Mouse (Mus musculus): ENCODE data around the gene Nrxn2. TPM values are rescaled to one million over a fixed set of nuclear protein-coding genes. Genes with fewer than 3 reads are reported as not detected.

Gene Nrxn2
- total RNA-seq, 1 experiment, result 9.5 TPM

DNA sequence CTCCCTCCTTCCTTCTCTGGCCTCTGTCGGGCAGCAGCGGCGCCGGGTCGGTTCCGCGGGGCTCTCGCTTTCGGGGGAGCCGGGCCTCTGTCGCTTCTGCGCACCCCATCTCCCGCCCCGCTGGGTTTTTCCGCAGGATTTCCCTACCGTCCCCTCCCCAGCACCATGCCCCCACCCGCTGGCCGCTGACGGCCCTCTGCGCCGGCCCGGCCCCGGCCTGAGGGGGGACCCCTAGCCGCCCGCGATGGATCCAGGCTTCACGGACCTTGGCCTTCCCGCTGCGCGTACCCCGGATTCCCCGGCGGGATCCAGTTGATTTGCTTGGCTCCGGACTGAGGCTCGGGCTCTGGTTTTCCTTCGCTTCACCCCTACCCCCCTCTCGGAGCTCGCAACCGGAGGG lies 79.3 kb downstream of the Nrxn2 start:
- TF ChIP-seq ZNF384 (IDR thresholded peaks at IDR 0.05; ENCODE audit: low read depth, low read length), result no peak

DNA sequence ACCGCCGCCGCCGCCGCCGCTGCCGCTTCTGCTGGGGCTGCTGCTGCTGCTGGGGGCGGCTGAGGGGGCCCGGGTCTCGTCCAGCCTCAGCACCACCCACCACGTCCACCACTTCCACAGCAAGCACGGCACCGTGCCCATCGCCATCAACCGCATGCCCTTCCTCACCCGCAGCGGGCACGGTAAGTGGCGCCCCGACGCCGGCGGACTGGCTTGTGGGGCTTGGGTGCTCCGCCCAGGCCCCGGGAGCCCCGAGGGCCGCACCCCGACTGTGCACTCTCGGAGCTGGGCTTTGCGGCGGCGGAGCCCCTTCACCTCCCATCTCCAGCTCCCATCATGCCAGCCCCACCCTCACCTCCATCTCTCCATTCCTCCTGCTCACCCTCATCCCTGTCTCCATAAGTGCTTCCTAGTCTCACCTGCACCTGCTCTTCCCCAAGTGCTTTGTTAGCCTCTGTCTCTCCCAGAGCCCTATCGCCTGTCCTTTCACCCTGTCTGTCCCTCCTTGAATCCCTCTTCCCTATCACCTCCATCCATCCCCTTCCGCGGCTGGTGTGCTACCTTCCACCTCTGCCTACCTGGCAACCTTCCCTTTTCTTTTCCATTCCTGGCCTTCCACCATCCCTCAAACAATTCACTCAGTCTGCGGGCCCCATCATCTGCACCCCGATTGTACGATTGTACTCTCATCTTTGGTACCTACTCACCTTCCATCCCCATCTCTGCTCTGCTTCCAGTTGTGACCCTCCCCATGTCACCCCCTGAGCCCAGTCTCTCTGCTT lies 80.0 kb downstream of the Nrxn2 start:
- no peak for DNase-seq (ENCODE audit: low read depth, low spot score)
- no peaks in the 10 kb centered on the region for H3K36me3 ChIP-seq (ENCODE audit: control insufficient read depth, insufficient read depth, low read length, poor library complexity, severe bottlenecking)
- peak overlapping the region; percentile 40 to 79 for H3K4me3 ChIP-seq (ENCODE audit: insufficient read depth in 1 of 2, low read depth in 1 of 2, low read length in 2 of 2, poor library complexity in 1 of 2, severe bottlenecking in 1 of 2)
- H3K9ac ChIP-seq (ENCODE audit: insufficient read depth, low read depth, low read length, poor library complexity, severe bottlenecking), result peak overlapping the region; percentile 61
- no peaks in the 10 kb centered on the region for H3K9me3 ChIP-seq (ENCODE audit: control insufficient read depth, insufficient read depth, low read depth, low read length)
- in situ Hi-C loops (cut with MboI; ENCODE audit: low sequenced_read_pairs in 2 of 2, unreplicated experiment in 2 of 2), result loop anchor here in 1 of 2 experiments (10.0 kb wide), 1 partner anchor 76 kb away; no protein-coding TSS in a partner anchor
- peaks cover 0 to 9% of the 10 kb centered on the region in 2 experiments; a peak in 1 of 4 replicates for H3K4me1 ChIP-seq (ENCODE audit: control insufficient read depth in 2 of 2, insufficient read depth in 2 of 2, low read length in 2 of 2, poor library complexity in 1 of 2)
- H3K27ac ChIP-seq (ENCODE audit: insufficient read depth, low read depth, low read length, poor library complexity, severe bottlenecking), result no peak overlapping the region
- no peak for TF ChIP-seq MAFK (IDR thresholded peaks at IDR 0.05; ENCODE audit: insufficient read depth, low read depth, low read length)
- TF ChIP-seq CHD2 (IDR thresholded peaks at IDR 0.05; ENCODE audit: low read depth, low read length), result no peak
- no peak for TF ChIP-seq ZNF384 (IDR thresholded peaks at IDR 0.05; ENCODE audit: low read depth, low read length)
- no peak for TF ChIP-seq HCFC1 (IDR thresholded peaks at IDR 0.05; ENCODE audit: borderline replicate concordance, insufficient read depth, low read length)
- no peak for TF ChIP-seq ZC3H11A (IDR thresholded peaks at IDR 0.05; ENCODE audit: borderline replicate concordance, low read depth, low read length)

More for the DNA sequence above, 79.3 kb downstream of the Nrxn2 start:
- peak overlapping the region; percentile 61 for H3K9ac ChIP-seq (ENCODE audit: insufficient read depth, low read depth, low read length, poor library complexity, severe bottlenecking)
- DNase-seq (ENCODE audit: low read depth, low spot score), result no peak
- in situ Hi-C loops (cut with MboI; ENCODE audit: low sequenced_read_pairs in 2 of 2, unreplicated experiment in 2 of 2), result loop anchor here in 1 of 2 experiments (10.0 kb wide), 1 partner anchor 77 kb away; no protein-coding TSS in a partner anchor
- H3K27ac ChIP-seq (ENCODE audit: insufficient read depth, low read depth, low read length, poor library complexity, severe bottlenecking), result no peak overlapping the region
- peak overlapping the region; percentile 72 to 79 for H3K4me3 ChIP-seq (ENCODE audit: insufficient read depth in 1 of 2, low read depth in 1 of 2, low read length in 2 of 2, poor library complexity in 1 of 2, severe bottlenecking in 1 of 2)
- H3K4me1 ChIP-seq (ENCODE audit: control insufficient read depth in 2 of 2, insufficient read depth in 2 of 2, low read length in 2 of 2, poor library complexity in 1 of 2), result peaks cover 0 to 9% of the 10 kb centered on the region in 2 experiments; a peak in 1 of 4 replicates
- no peaks in the 10 kb centered on the region for H3K36me3 ChIP-seq (ENCODE audit: control insufficient read depth, insufficient read depth, low read length, poor library complexity, severe bottlenecking)
- no peaks in the 10 kb centered on the region for H3K9me3 ChIP-seq (ENCODE audit: control insufficient read depth, insufficient read depth, low read depth, low read length)

DNA sequence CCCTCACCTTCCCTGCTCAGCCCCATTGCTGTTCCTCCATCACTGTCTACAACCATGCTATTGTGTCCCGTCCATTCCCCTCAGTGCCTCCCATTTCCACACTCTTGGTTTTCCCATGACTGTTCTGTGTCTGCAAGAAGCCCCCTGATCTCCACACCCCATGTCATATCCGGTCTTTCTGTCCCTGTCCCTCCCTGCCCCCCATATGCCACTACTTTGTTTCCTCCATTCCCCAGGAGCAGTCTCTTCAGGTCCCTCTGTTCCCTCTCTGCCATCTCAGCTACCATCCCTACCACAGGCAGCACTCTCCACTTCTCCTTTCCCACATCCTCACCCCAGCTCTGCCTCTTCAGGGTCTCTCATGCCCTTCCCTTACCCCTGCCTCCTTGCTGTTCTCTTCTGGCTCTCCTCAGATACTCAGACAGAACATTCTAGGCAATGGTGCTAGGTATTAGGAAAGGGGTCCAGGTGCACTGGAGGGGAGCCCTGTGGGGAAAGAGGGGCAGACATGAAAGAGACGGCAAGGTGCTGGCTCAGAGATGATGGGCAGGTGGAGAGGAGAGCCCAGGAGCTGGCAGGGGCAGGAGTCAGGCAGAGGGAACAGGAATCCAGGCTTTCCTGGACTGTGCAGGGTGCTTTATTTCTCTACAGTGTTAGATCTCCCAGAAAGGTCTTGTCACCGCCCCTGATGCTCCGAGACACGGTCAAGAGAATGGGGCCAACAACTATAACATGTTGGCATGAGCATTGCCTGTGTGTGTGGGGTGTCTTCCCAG lies 81.5 kb downstream of the Nrxn2 start:
- in situ Hi-C loops (cut with MboI; ENCODE audit: low sequenced_read_pairs in 2 of 2, unreplicated experiment in 2 of 2), result loop anchor here in 1 of 2 experiments (10.0 kb wide), 1 partner anchor 75 kb away; no protein-coding TSS in a partner anchor
- no peak overlapping the region for H3K9ac ChIP-seq (ENCODE audit: insufficient read depth, low read depth, low read length, poor library complexity, severe bottlenecking)
- TF ChIP-seq ZC3H11A (IDR thresholded peaks at IDR 0.05; ENCODE audit: borderline replicate concordance, low read depth, low read length) (no peak), MAFK (IDR thresholded peaks at IDR 0.05; ENCODE audit: insufficient read depth, low read depth, low read length) (no peak), HCFC1 (IDR thresholded peaks at IDR 0.05; ENCODE audit: borderline replicate concordance, insufficient read depth, low read length) (no peak), ZNF384 (IDR thresholded peaks at IDR 0.05; ENCODE audit: low read depth, low read length) (no peak), CHD2 (IDR thresholded peaks at IDR 0.05; ENCODE audit: low read depth, low read length) (no peak)
- H3K4me1 ChIP-seq (ENCODE audit: control insufficient read depth in 2 of 2, insufficient read depth in 2 of 2, low read length in 2 of 2, poor library complexity in 1 of 2), result peaks cover 0 to 9% of the 10 kb centered on the region in 2 experiments; a peak in 1 of 4 replicates
- no peak overlapping the region for H3K4me3 ChIP-seq (ENCODE audit: insufficient read depth in 1 of 2, low read depth in 1 of 2, low read length in 2 of 2, poor library complexity in 1 of 2, severe bottlenecking in 1 of 2)
- H3K9me3 ChIP-seq (ENCODE audit: control insufficient read depth, insufficient read depth, low read depth, low read length), result no peaks in the 10 kb centered on the region
- no peak overlapping the region for H3K27ac ChIP-seq (ENCODE audit: insufficient read depth, low read depth, low read length, poor library complexity, severe bottlenecking)
- no peaks in the 10 kb centered on the region for H3K36me3 ChIP-seq (ENCODE audit: control insufficient read depth, insufficient read depth, low read length, poor library complexity, severe bottlenecking)
- DNase-seq (ENCODE audit: low read depth, low spot score), result no peak

DNA sequence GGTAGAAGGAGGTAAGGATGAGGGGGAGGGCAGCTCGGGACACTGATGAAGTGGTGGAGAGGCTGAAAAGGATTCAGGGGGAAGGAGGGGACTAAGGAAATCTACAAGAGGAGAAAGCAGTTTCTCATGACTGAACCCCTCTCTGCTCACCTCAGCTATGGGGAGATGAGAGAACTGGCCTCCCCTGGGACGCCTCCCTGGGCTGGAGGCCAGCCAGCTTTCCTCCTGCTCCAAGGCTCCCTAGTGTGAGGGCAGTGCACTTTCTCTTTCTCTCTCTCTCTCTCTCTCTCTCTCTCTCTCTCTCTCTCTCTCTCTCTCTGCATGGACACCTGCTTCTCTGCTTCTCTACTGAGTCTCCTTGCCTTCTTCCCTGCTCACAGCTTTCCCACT lies 82.1 kb downstream of the Nrxn2 start:
- Histone ChIP-seq H3K36me3 (ENCODE audit: control insufficient read depth, insufficient read depth, low read length, poor library complexity, severe bottlenecking) (no peaks in the 10 kb centered on the region), H3K4me1 (ENCODE audit: control insufficient read depth in 2 of 2, insufficient read depth in 2 of 2, low read length in 2 of 2, poor library complexity in 1 of 2) (peaks cover 0 to 9% of the 10 kb centered on the region in 2 experiments; a peak in 1 of 4 replicates), H3K9ac (ENCODE audit: insufficient read depth, low read depth, low read length, poor library complexity, severe bottlenecking) (no peak overlapping the region), H3K9me3 (ENCODE audit: control insufficient read depth, insufficient read depth, low read depth, low read length) (no peaks in the 10 kb centered on the region), H3K4me3 (ENCODE audit: insufficient read depth in 1 of 2, low read depth in 1 of 2, low read length in 2 of 2, poor library complexity in 1 of 2, severe bottlenecking in 1 of 2) (no peak overlapping the region), H3K27ac (ENCODE audit: insufficient read depth, low read depth, low read length, poor library complexity, severe bottlenecking) (no peak overlapping the region)
- in situ Hi-C loops (cut with MboI; ENCODE audit: low sequenced_read_pairs in 2 of 2, unreplicated experiment in 2 of 2), result no loop called here
- DNase-seq (ENCODE audit: low read depth, low spot score), result no peak
- no peak for TF ChIP-seq ZC3H11A (IDR thresholded peaks at IDR 0.05; ENCODE audit: borderline replicate concordance, low read depth, low read length)
- TF ChIP-seq CHD2 (IDR thresholded peaks at IDR 0.05; ENCODE audit: low read depth, low read length), result no peak
- no peak for TF ChIP-seq HCFC1 (IDR thresholded peaks at IDR 0.05; ENCODE audit: borderline replicate concordance, insufficient read depth, low read length)
- no peak for TF ChIP-seq ZNF384 (IDR thresholded peaks at IDR 0.05; ENCODE audit: low read depth, low read length)
- no peak for TF ChIP-seq MAFK (IDR thresholded peaks at IDR 0.05; ENCODE audit: insufficient read depth, low read depth, low read length)
